Mouse (Mus musculus): ENCODE data around the gene Ngfr.

Gene Ngfr

GRCm38 (mm10) chr11:95563849-95564248 lies 23.7 kb downstream of the Ngfr start:
- DNase-seq = no peak

- DNase-seq = no peak
Measured at GRCm38 (mm10) chr11:95560773-95561172, 26.8 kb downstream of the Ngfr start.

GRCm38 (mm10) chr11:95559761-95560160 lies 27.8 kb downstream of the Ngfr start:
- DNase-seq = no peak

- DNase-seq = no peak
Measured at GRCm38 (mm10) chr11:95557719-95558118, 29.8 kb downstream of the Ngfr start.

GRCm38 (mm10) chr11:95557032-95557431 lies 30.5 kb downstream of the Ngfr start:
- DNase-seq = no peak

- no peak for DNase-seq
Measured at GRCm38 (mm10) chr11:95555279-95555678, 32.3 kb downstream of the Ngfr start.

- DNase-seq = no peak
Measured at GRCm38 (mm10) chr11:95550301-95551021, 37.1 kb downstream of the Ngfr start.

GRCm38 (mm10) chr11:95546021-95546782 lies 41.3 kb downstream of the Ngfr start:
- no peak for DNase-seq

- DNase-seq = no peak
Measured at GRCm38 (mm10) chr11:95544546-95545327, 42.8 kb downstream of the Ngfr start.

GRCm38 (mm10) chr11:95540637-95541385 lies 46.7 kb downstream of the Ngfr start:
- no peak for DNase-seq

GRCm38 (mm10) chr11:95538378-95539104 lies 49.0 kb downstream of the Ngfr start:
- DNase-seq = no peak

GRCm38 (mm10) chr11:95533484-95534160 lies 53.9 kb downstream of the Ngfr start:
- peak; percentile 66 to 73 for DNase-seq

GRCm38 (mm10) chr11:95532353-95533072 lies 55.0 kb downstream of the Ngfr start:
- DNase-seq = no peak

GRCm38 (mm10) chr11:95528231-95528630 lies 59.3 kb downstream of the Ngfr start:
- DNase-seq = no peak

GRCm38 (mm10) chr11:95527307-95527706 lies 60.2 kb downstream of the Ngfr start:
- DNase-seq = no peak

GRCm38 (mm10) chr11:95521563-95521962 lies 66.0 kb downstream of the Ngfr start:
- DNase-seq = peak; percentile 71 to 72

- peak; percentile 85 to 88 for DNase-seq
Measured at GRCm38 (mm10) chr11:95520456-95521072, 67.0 kb downstream of the Ngfr start.

- no peak for DNase-seq
Measured at GRCm38 (mm10) chr11:95519996-95520395, 67.5 kb downstream of the Ngfr start.

- DNase-seq = no peak
Measured at GRCm38 (mm10) chr11:95519299-95519698, 68.2 kb downstream of the Ngfr start.
